Mouse (Mus musculus): ENCODE measurements around the gene Cachd1.

The Cachd1 gene

GRCm38 (mm10) chr4:100922816-100923554, 146.5 kb downstream of the Cachd1 start:
- DNase-seq (ENCODE audit: low spot score), result no peak

- DNase-seq (ENCODE audit: low spot score), result no peak
These were observed 147.1 kb downstream of the Cachd1 start for GRCm38 (mm10) chr4:100923598-100923997.

- no peak for DNase-seq (ENCODE audit: low spot score)
These were observed 147.8 kb downstream of the Cachd1 start for GRCm38 (mm10) chr4:100924276-100924675.

GRCm38 (mm10) chr4:100925153-100925552, 148.7 kb downstream of the Cachd1 start:
- DNase-seq (ENCODE audit: low spot score), result no peak

GRCm38 (mm10) chr4:100926608-100927007, 150.1 kb downstream of the Cachd1 start:
- DNase-seq (ENCODE audit: low spot score), result no peak

GRCm38 (mm10) chr4:100927059-100927458, 150.6 kb downstream of the Cachd1 start:
- no peak for DNase-seq (ENCODE audit: low spot score)

- DNase-seq (ENCODE audit: low spot score), result no peak
These were observed 167.2 kb downstream of the Cachd1 start for GRCm38 (mm10) chr4:100943689-100944088.

- no peak for DNase-seq (ENCODE audit: low spot score)
These were observed 167.8 kb downstream of the Cachd1 start for GRCm38 (mm10) chr4:100944276-100944675.

- no peak for DNase-seq (ENCODE audit: low spot score)
These were observed 168.9 kb downstream of the Cachd1 start for GRCm38 (mm10) chr4:100945171-100945899.

- no peak for DNase-seq (ENCODE audit: low spot score)
These were observed 172.3 kb downstream of the Cachd1 start for GRCm38 (mm10) chr4:100948494-100949425.

GRCm38 (mm10) chr4:100950316-100950715, 173.8 kb downstream of the Cachd1 start:
- DNase-seq (ENCODE audit: low spot score), result no peak

GRCm38 (mm10) chr4:100951876-100952275, 175.4 kb downstream of the Cachd1 start:
- DNase-seq (ENCODE audit: low spot score), result no peak

GRCm38 (mm10) chr4:100963341-100963740, 186.9 kb downstream of the Cachd1 start:
- no peak for DNase-seq (ENCODE audit: low spot score)

- DNase-seq (ENCODE audit: low spot score), result no peak
These were observed 187.3 kb downstream of the Cachd1 start for GRCm38 (mm10) chr4:100963796-100964195.

- DNase-seq (ENCODE audit: low spot score), result no peak
These were observed 191.4 kb downstream of the Cachd1 start for GRCm38 (mm10) chr4:100967703-100968392.

- DNase-seq (ENCODE audit: low spot score), result no peak
These were observed 197.4 kb downstream of the Cachd1 start for GRCm38 (mm10) chr4:100973641-100974454.

- no peak for DNase-seq (ENCODE audit: low spot score)
These were observed 198.1 kb downstream of the Cachd1 start for GRCm38 (mm10) chr4:100974455-100975035.

GRCm38 (mm10) chr4:100977522-100977921, 201.0 kb downstream of the Cachd1 start:
- DNase-seq (ENCODE audit: low spot score), result no peak

- no peak for DNase-seq (ENCODE audit: low spot score)
These were observed 210.7 kb downstream of the Cachd1 start for GRCm38 (mm10) chr4:100987187-100987586.

GRCm38 (mm10) chr4:100988231-100988799, 211.8 kb downstream of the Cachd1 start:
- DNase-seq (ENCODE audit: low spot score), result peak; percentile 72

Measured in retina, embryonic 14.5 days (tissue).